ENCODE assay signal across 22 mouse cellular contexts in genomic region chr6:147973059-147973458, GRCm38 (mm10).
DNase-seq lines count a peak whose midpoint lies in the region; ATAC-seq and TF ChIP-seq lines count a peak whose summit lies in the region.
"Had no signal": no experiment of that assay in that cellular context is flagged by ENCODE, and none has a peak within 500 bp of the region (broad histone marks: within the 10 kb centered on the region; RNA-seq: fewer than 3 reads in every experiment).

No protein-coding gene starts in this region.

- no peak overlapping the region for H3K27ac ChIP-seq in intestine, embryonic 15.5 days
- no peak overlapping the region for H3K27ac ChIP-seq in intestine, embryonic 16.5 days (ENCODE audit: low read length)
- H3K27ac ChIP-seq in intestine, postnatal 0 days (ENCODE audit: low read depth, low read length): no peak overlapping the region
- H3K27ac ChIP-seq in small intestine, adult 2 months (ENCODE audit: insufficient read depth, low read depth, low read length): peak overlapping the region; percentile 91

- no peaks in the 10 kb centered on the region for H3K4me1 ChIP-seq in intestine, embryonic 15.5 days (replicated peaks)
- H3K4me1 ChIP-seq in intestine, embryonic 16.5 days (ENCODE audit: control insufficient read depth, insufficient read depth, low read length): no peaks in the 10 kb centered on the region
- H3K4me1 ChIP-seq in intestine, postnatal 0 days (replicated peaks; ENCODE audit: control insufficient read depth, insufficient read depth, low read length): no peaks in the 10 kb centered on the region
- H3K4me1 ChIP-seq in small intestine, adult 2 months (ENCODE audit: control insufficient read depth, insufficient read depth, insufficient read length, low read length): peaks cover 9% of the 10 kb centered on the region; the same call in 1 of the 2 replicates

- no peak for TF ChIP-seq POLR2A in small intestine, adult 2 months (IDR thresholded peaks at IDR 0.05; ENCODE audit: low read depth, low read length)

- WGBS in intestine, embryonic 15.5 days: 47% methylated on average over 2 of the region's 2 CpGs
- 56% methylated on average over 2 of the region's 2 CpGs for WGBS in intestine, embryonic 16.5 days
- WGBS in intestine, postnatal 0 days: 37% methylated on average over 2 of the region's 2 CpGs
- WGBS in small intestine, adult 2 months: 20% methylated on average over 2 of the region's 2 CpGs

- H3K9me3 ChIP-seq in intestine, embryonic 15.5 days: no peaks in the 10 kb centered on the region
- H3K9me3 ChIP-seq in intestine, embryonic 16.5 days (ENCODE audit: control insufficient read depth, low read length): no peaks in the 10 kb centered on the region
- no peaks in the 10 kb centered on the region for H3K9me3 ChIP-seq in intestine, postnatal 0 days (ENCODE audit: control insufficient read depth)
- H3K9me3 ChIP-seq: G1E had no signal

- H3K36me3 ChIP-seq in intestine, embryonic 15.5 days: no peaks in the 10 kb centered on the region
- no peaks in the 10 kb centered on the region for H3K36me3 ChIP-seq in intestine, embryonic 16.5 days (ENCODE audit: control insufficient read depth, insufficient read depth, low read length)
- no peaks in the 10 kb centered on the region for H3K36me3 ChIP-seq in intestine, postnatal 0 days (ENCODE audit: control insufficient read depth, insufficient read depth)
- no peaks in the 10 kb centered on the region for H3K36me3 ChIP-seq in small intestine, adult 2 months (ENCODE audit: control insufficient read depth, insufficient read depth, low read length)
- H3K36me3 ChIP-seq: G1E had no signal

- peak; percentile 82 for ATAC-seq in intestine, embryonic 15.5 days
- peak; percentile 76 for ATAC-seq in intestine, embryonic 16.5 days
- ATAC-seq in intestine, postnatal 0 days: peak; percentile 57
- ATAC-seq in granulocyte monocyte progenitor cell, adult 5-6 weeks (replicated peaks; ENCODE audit: poor library complexity, severe bottlenecking): no peak
- ATAC-seq: activated CD4-positive, CD25-positive, alpha-beta regulatory T cell, adult 4 months; CD4-positive, CD25-positive, alpha-beta regulatory T cell, adult 4 months; Patski had no signal

- no peak overlapping the region for H3K9ac ChIP-seq in intestine, embryonic 15.5 days
- no peak overlapping the region for H3K9ac ChIP-seq in intestine, embryonic 16.5 days (ENCODE audit: low read depth, low read length)
- H3K9ac ChIP-seq in intestine, postnatal 0 days (ENCODE audit: low read depth, low read length): no peak overlapping the region

- H3K4me2 ChIP-seq in intestine, embryonic 15.5 days (replicated peaks): no peak overlapping the region
- H3K4me2 ChIP-seq in intestine, embryonic 16.5 days (ENCODE audit: low read depth, low read length): no peak overlapping the region
- no peak overlapping the region for H3K4me2 ChIP-seq in intestine, postnatal 0 days (replicated peaks; ENCODE audit: low read depth)

- H3K27me3 ChIP-seq in intestine, embryonic 15.5 days (replicated peaks): no peaks in the 10 kb centered on the region
- H3K27me3 ChIP-seq in intestine, embryonic 16.5 days (replicated peaks; ENCODE audit: control insufficient read depth, insufficient read depth, low read length): no peaks in the 10 kb centered on the region
- no peaks in the 10 kb centered on the region for H3K27me3 ChIP-seq in intestine, postnatal 0 days (replicated peaks; ENCODE audit: control insufficient read depth, insufficient read depth, low read length)
- no peaks in the 10 kb centered on the region for H3K27me3 ChIP-seq in small intestine, adult 2 months (ENCODE audit: control insufficient read depth, insufficient read depth, low read length)
- H3K27me3 ChIP-seq: CH12.LX, Patski had no signal

- no peak for DNase-seq in lung, postnatal 10 days
- DNase-seq in lung, adult 18-20 months: no peak
- no peak for DNase-seq in gastrocnemius, postnatal 25 days
- DNase-seq: adrenal gland, adult 2 months; adrenal gland, adult 8-10 months; adrenal gland, postnatal 10 days; adrenal gland, postnatal 14 days; adrenal gland, postnatal 25 days; adrenal gland, postnatal 36 days; B cell, adult 2 months; cerebellum, adult 11 months; cerebellum, adult 11-12 months had no signal

- no peak overlapping the region for H3K4me3 ChIP-seq in intestine, embryonic 15.5 days (replicated peaks)
- no peak overlapping the region for H3K4me3 ChIP-seq in intestine, embryonic 16.5 days (ENCODE audit: low read length)
- H3K4me3 ChIP-seq in intestine, postnatal 0 days (ENCODE audit: low read depth, low read length): no peak overlapping the region
- no peak overlapping the region for H3K4me3 ChIP-seq in small intestine, adult 2 months (ENCODE audit: low read depth, low read length)

- TF ChIP-seq CTCF in intestine, postnatal 0 days (IDR thresholded peaks at IDR 0.05; ENCODE audit: low read depth): no peak
- no peak for TF ChIP-seq CTCF in small intestine, adult 2 months (IDR thresholded peaks at IDR 0.05; ENCODE audit: extremely low read depth, insufficient read length, insufficient replicate concordance, low read depth, low read length)
